Mouse (Mus musculus): ENCODE measurements around the gene Prr14l. TPM values are rescaled to one million over a fixed set of nuclear protein-coding genes. Genes with fewer than 3 reads are reported as not detected.
"Not testable (repeated sequence)": the region's sequence is repeated elsewhere in the genome, so short reads cannot be mapped to it uniquely, and the experiment has no call there.

The Prr14l gene
- polyA plus RNA-seq, 1 experiment from 2014 or later = 6.5 TPM

DNA sequence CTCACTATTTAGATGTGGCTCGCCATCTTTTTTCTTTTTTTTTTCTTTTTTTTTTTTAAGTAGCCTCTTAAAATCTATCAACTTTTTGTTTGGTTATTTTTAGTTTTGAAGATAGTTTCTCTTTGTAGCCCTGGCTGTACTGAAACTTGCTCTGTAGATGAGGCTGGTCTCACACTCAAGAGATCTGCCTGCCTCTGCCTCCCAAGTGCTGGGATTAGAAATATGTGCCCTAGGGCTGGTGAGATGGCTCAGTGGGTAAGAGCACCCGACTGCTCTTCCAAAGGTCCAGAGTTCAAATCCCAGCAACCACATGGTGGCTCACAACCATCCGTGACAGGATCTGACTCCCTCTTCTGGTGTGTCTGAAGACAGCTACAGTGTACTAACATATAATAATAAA is 1.2 kb upstream of the Prr14l start:
- 91% methylated on average over 2 of the region's 3 CpGs for WGBS
- H3K4me3 ChIP-seq (ENCODE audit: low read length) = not testable (repeated sequence)

GRCm38 (mm10) chr5:32854818-32855217 is 762 bp upstream of the Prr14l start:
- 83% methylated on average over 4 of the region's 4 CpGs for WGBS
- Histone ChIP-seq H3K4me3 (ENCODE audit: low read length) (no peak overlapping the region), H3K9me3 (replicated peaks; ENCODE audit: control insufficient read depth, low read length) (no peaks in the 10 kb centered on the region), H3K4me2 (ENCODE audit: low read depth, low read length) (no peak overlapping the region), H3K36me3 (ENCODE audit: control insufficient read depth, insufficient read depth) (peaks cover 8% of the 10 kb centered on the region), H3K4me1 (ENCODE audit: control insufficient read depth, insufficient read depth, low read length) (peaks cover 28% of the 10 kb centered on the region), H3K27me3 (ENCODE audit: control insufficient read depth, insufficient read depth, low read length) (no peaks in the 10 kb centered on the region), H3K27ac (ENCODE audit: low read length) (no peak overlapping the region; the same call in 1 of the 2 replicates), H3K9ac (ENCODE audit: low read length) (peak overlapping the region; percentile 69)
- no peak for ATAC-seq (replicated peaks; ENCODE audit: extremely low read depth, insufficient read depth, low FRiP score)

More for the DNA sequence above, 1.2 kb upstream of the Prr14l start:
- H3K27ac ChIP-seq (ENCODE audit: low read length); H3K27me3 ChIP-seq (ENCODE audit: control insufficient read depth, insufficient read depth, low read length); H3K36me3 ChIP-seq (ENCODE audit: control insufficient read depth, insufficient read depth); H3K9ac ChIP-seq (ENCODE audit: low read length); H3K4me2 ChIP-seq (ENCODE audit: low read depth, low read length); ATAC-seq (replicated peaks; ENCODE audit: extremely low read depth, insufficient read depth, low FRiP score); H3K9me3 ChIP-seq (replicated peaks; ENCODE audit: control insufficient read depth, low read length): not testable (repeated sequence)
- H3K4me1 ChIP-seq (ENCODE audit: control insufficient read depth, insufficient read depth, low read length) = peaks cover 28% of the 10 kb centered on the region

- peak overlapping the region; percentile 6; the same call in 1 of the 2 replicates for H3K9ac ChIP-seq (ENCODE audit: low read length)
- H3K4me1 ChIP-seq (ENCODE audit: control insufficient read depth, insufficient read depth, low read length) = peaks cover 25% of the 10 kb centered on the region
- 0 out of 2 replicates have a peak overlapping the region, but pooled peaks have one; percentile 2 for H3K27ac ChIP-seq (ENCODE audit: low read length)
- H3K36me3 ChIP-seq (ENCODE audit: control insufficient read depth, insufficient read depth) = peaks cover 11% of the 10 kb centered on the region
- H3K4me2 ChIP-seq (ENCODE audit: low read depth, low read length) = peak overlapping the region; percentile 86
- no peaks in the 10 kb centered on the region for H3K9me3 ChIP-seq (replicated peaks; ENCODE audit: control insufficient read depth, low read length)
- WGBS = 31% methylated on average over 6 of the region's 6 CpGs
- H3K4me3 ChIP-seq (ENCODE audit: low read length) = peak overlapping the region; percentile 13
- ATAC-seq (replicated peaks; ENCODE audit: extremely low read depth, insufficient read depth, low FRiP score) = no peak
- H3K27me3 ChIP-seq (ENCODE audit: control insufficient read depth, insufficient read depth, low read length) = no peaks in the 10 kb centered on the region
These were observed 2.0 kb downstream of the Prr14l start for GRCm38 (mm10) chr5:32852026-32852425.

- peaks cover 17% of the 10 kb centered on the region for H3K36me3 ChIP-seq (ENCODE audit: control insufficient read depth, insufficient read depth)
- H3K4me1 ChIP-seq (ENCODE audit: control insufficient read depth, insufficient read depth, low read length) = peaks cover 22% of the 10 kb centered on the region
- not testable (repeated sequence) for H3K9me3 ChIP-seq (replicated peaks; ENCODE audit: control insufficient read depth, low read length); H3K27me3 ChIP-seq (ENCODE audit: control insufficient read depth, insufficient read depth, low read length); H3K4me3 ChIP-seq (ENCODE audit: low read length); H3K4me2 ChIP-seq (ENCODE audit: low read depth, low read length); H3K27ac ChIP-seq (ENCODE audit: low read length); ATAC-seq (replicated peaks; ENCODE audit: extremely low read depth, insufficient read depth, low FRiP score); H3K9ac ChIP-seq (ENCODE audit: low read length)
- 89% methylated on average over 3 of the region's 3 CpGs for WGBS
These were observed 4.5 kb downstream of the Prr14l start for GRCm38 (mm10) chr5:32849580-32849979.

DNA sequence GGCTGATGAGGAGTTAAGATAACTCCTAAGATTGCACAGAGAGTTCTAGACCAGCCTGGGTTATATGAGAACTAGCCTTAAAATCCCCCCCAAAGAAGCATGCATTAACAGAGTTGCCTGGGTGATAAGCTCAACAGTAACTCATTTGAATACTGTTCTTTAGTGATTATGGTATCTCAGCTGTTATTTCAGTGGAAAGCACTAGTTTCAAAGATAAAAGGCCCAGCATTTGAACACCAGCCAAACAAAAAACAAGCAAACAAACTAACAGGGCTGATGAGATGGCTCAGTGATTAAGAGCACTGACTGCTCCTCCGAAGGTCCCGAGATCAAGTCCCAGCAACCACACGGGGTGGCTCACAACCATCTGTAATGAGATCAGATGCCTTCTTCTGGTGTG is 4.9 kb downstream of the Prr14l start:
- 97% methylated on average over 3 of the region's 3 CpGs for WGBS

DNA sequence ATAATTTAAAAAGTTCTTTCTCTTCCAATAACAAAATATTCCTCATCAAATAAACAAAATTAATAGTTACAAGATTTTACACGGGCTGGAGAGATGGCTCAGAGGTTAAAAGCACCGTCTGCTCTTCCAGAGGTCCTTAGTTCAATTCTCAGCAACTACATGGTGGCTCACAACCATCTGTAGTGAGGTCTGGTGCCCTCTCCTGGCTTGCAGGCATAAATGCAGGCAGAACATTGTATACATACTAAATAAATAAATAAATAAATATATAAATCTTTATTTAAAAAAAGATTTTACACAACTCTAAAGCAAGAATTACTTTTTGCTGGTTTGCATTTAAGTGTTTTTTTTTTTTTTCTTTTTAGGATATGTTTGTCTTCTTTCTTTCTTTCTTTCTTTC is 14.0 kb downstream of the Prr14l start:
- Histone ChIP-seq H3K27ac (ENCODE audit: low read length) (no peak overlapping the region), H3K9ac (ENCODE audit: low read length) (no peak overlapping the region), H3K4me3 (ENCODE audit: low read length) (no peak overlapping the region), H3K4me2 (ENCODE audit: low read depth, low read length) (no peak overlapping the region), H3K9me3 (replicated peaks; ENCODE audit: control insufficient read depth, low read length) (no peaks in the 10 kb centered on the region), H3K4me1 (ENCODE audit: control insufficient read depth, insufficient read depth, low read length) (no peaks in the 10 kb centered on the region), H3K36me3 (ENCODE audit: control insufficient read depth, insufficient read depth) (peaks cover 48% of the 10 kb centered on the region), H3K27me3 (ENCODE audit: control insufficient read depth, insufficient read depth, low read length) (no peaks in the 10 kb centered on the region)
- ATAC-seq (replicated peaks; ENCODE audit: extremely low read depth, insufficient read depth, low FRiP score) = no peak
- 90% methylated on average over 2 of the region's 2 CpGs for WGBS

More for the DNA sequence above, 4.9 kb downstream of the Prr14l start:
- H3K9ac ChIP-seq (ENCODE audit: low read length) = no peak overlapping the region
- peaks cover 19% of the 10 kb centered on the region for H3K4me1 ChIP-seq (ENCODE audit: control insufficient read depth, insufficient read depth, low read length)
- H3K4me3 ChIP-seq (ENCODE audit: low read length) = no peak overlapping the region
- no peak for ATAC-seq (replicated peaks; ENCODE audit: extremely low read depth, insufficient read depth, low FRiP score)
- H3K9me3 ChIP-seq (replicated peaks; ENCODE audit: control insufficient read depth, low read length) = no peaks in the 10 kb centered on the region
- H3K4me2 ChIP-seq (ENCODE audit: low read depth, low read length) = no peak overlapping the region
- no peak overlapping the region for H3K27ac ChIP-seq (ENCODE audit: low read length)
- H3K27me3 ChIP-seq (ENCODE audit: control insufficient read depth, insufficient read depth, low read length) = no peaks in the 10 kb centered on the region
- peaks cover 21% of the 10 kb centered on the region for H3K36me3 ChIP-seq (ENCODE audit: control insufficient read depth, insufficient read depth)

DNA sequence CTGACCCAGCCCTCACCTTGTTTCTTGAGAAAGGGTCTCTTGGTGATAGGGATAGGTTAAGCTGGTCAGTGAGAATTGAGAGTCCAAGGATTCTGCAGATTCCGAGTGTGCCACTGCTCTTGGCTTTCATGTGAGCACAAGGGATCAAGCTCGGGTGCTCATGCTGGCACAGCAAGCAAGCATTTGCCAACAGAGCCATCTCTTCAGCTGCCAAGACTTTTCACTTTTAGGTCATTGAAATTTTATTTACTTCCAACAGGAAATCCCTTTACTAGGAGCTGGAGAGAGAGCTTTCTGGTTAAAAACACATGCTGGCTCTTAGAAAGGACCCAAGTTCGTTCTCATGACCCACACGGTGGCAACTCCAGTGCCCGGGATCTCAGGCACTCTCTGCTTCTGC is 17.1 kb downstream of the Prr14l start:
- WGBS = 87% methylated on average over 5 of the region's 5 CpGs
- H3K27ac ChIP-seq (ENCODE audit: low read length) = no peak overlapping the region
- H3K4me2 ChIP-seq (ENCODE audit: low read depth, low read length) = no peak overlapping the region
- H3K9me3 ChIP-seq (replicated peaks; ENCODE audit: control insufficient read depth, low read length) = no peaks in the 10 kb centered on the region
- no peak overlapping the region for H3K4me3 ChIP-seq (ENCODE audit: low read length)
- no peak for ATAC-seq (replicated peaks; ENCODE audit: extremely low read depth, insufficient read depth, low FRiP score)
- no peaks in the 10 kb centered on the region for H3K27me3 ChIP-seq (ENCODE audit: control insufficient read depth, insufficient read depth, low read length)
- no peaks in the 10 kb centered on the region for H3K4me1 ChIP-seq (ENCODE audit: control insufficient read depth, insufficient read depth, low read length)
- no peak overlapping the region for H3K9ac ChIP-seq (ENCODE audit: low read length)
- peaks cover 45% of the 10 kb centered on the region for H3K36me3 ChIP-seq (ENCODE audit: control insufficient read depth, insufficient read depth)

GRCm38 (mm10) chr5:32834497-32834896 is 19.6 kb downstream of the Prr14l start:
- Histone ChIP-seq H3K27me3 (ENCODE audit: control insufficient read depth, insufficient read depth, low read length) (no peaks in the 10 kb centered on the region), H3K4me3 (ENCODE audit: low read length) (no peak overlapping the region), H3K4me2 (ENCODE audit: low read depth, low read length) (no peak overlapping the region), H3K27ac (ENCODE audit: low read length) (no peak overlapping the region), H3K9ac (ENCODE audit: low read length) (no peak overlapping the region), H3K9me3 (replicated peaks; ENCODE audit: control insufficient read depth, low read length) (no peaks in the 10 kb centered on the region), H3K4me1 (ENCODE audit: control insufficient read depth, insufficient read depth, low read length) (no peaks in the 10 kb centered on the region), H3K36me3 (ENCODE audit: control insufficient read depth, insufficient read depth) (peaks cover 37% of the 10 kb centered on the region)
- ATAC-seq (replicated peaks; ENCODE audit: extremely low read depth, insufficient read depth, low FRiP score) = no peak
- 81% methylated on average over 1 of the region's 1 CpGs for WGBS

DNA sequence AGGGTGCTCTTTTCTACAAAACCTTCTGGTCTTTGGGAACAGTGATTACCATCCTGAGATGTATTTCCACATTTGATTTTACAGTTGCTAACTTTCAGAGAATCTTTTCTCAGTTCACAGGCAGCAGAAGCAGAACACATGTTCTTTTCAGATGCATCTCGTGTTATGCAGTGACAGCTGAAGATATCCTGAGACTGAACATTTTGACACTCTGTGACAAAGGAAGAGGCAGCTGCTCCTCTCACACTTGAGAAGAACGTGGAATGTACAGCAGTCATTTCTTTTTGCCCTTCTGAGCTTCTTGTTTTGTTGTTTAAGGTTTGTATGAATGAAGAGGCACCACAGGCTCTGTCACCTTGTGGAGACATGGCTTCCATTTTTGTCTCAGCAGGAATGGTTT is 24.0 kb downstream of the Prr14l start:
- no peak overlapping the region for H3K4me3 ChIP-seq (ENCODE audit: low read length)
- H3K9me3 ChIP-seq (replicated peaks; ENCODE audit: control insufficient read depth, low read length) = no peaks in the 10 kb centered on the region
- H3K4me2 ChIP-seq (ENCODE audit: low read depth, low read length) = no peak overlapping the region
- no peak overlapping the region for H3K9ac ChIP-seq (ENCODE audit: low read length)
- H3K27me3 ChIP-seq (ENCODE audit: control insufficient read depth, insufficient read depth, low read length) = no peaks in the 10 kb centered on the region
- no peaks in the 10 kb centered on the region for H3K4me1 ChIP-seq (ENCODE audit: control insufficient read depth, insufficient read depth, low read length)
- 74% methylated on average over 2 of the region's 2 CpGs for WGBS
- ATAC-seq (replicated peaks; ENCODE audit: extremely low read depth, insufficient read depth, low FRiP score) = no peak
- H3K36me3 ChIP-seq (ENCODE audit: control insufficient read depth, insufficient read depth) = peaks cover 46% of the 10 kb centered on the region
- H3K27ac ChIP-seq (ENCODE audit: low read length) = no peak overlapping the region

All from heart, embryonic 16.5 days (tissue).